Comparison of ENCODE assay signal across 8 mouse cellular contexts in the genomic region with DNA sequence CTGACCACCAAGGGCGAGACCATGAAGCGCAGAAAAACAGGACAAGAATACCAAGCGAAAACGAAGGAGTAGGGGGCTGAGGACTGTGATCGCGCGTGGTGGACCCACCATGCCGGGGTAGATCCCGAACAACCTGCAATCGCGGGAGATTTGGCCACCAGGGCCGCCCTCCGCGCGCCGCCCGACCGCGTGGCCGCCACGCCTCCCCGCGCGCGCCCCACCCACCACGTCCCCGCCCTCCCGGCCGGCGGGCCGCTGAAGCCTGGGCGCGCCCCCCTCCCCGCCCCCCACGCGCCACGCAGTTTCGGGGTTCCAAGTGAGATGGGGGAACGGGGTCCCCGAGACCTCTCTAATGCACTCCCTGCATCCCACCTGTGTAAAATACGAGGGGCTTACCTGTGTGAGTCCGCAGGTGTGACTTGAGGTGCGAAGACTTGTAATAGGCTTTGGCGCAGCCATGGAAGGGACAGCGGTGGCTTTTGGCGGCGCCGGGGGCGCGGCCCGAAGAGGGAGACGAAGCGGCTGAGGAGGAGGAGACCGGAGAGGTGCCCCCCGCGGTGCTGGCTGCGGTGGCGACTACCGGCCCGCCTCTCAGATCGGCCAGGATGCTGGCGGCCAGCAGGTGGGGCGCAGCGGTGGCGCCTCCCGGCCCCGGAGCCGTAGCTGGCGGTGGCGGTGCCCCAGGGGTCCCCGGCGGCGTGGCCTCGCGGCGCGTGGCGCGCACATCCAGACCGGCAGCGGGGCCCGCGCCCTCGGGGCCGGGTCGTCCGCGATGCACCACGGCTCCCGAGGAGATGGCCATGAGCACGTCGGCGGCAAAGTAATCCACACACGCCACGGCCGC. TPM values are rescaled to one million over a fixed set of nuclear protein-coding genes. Genes with fewer than 3 reads are reported as not detected.
A peak's percentile ranks its signal among the peaks of the same experiment; 100 is the strongest.
DNase-seq lines count a peak whose midpoint lies in the region; ATAC-seq and TF ChIP-seq lines count a peak whose summit lies in the region.

No protein-coding gene starts in this region.

- peak; percentile 70 for DNase-seq in cerebellum, adult 11 months
- DNase-seq in NIH3T3 (ENCODE audit: low read depth), result peak; percentile 82
- DNase-seq in heart, postnatal 36 days, result peak; percentile 59

- peak overlapping the region; percentile 96 for H3K4me2 ChIP-seq in embryonic facial prominence, embryonic 12.5 days (replicated peaks)
- peak overlapping the region; percentile 98 for H3K4me2 ChIP-seq in limb, embryonic 12.5 days
- peak overlapping the region; percentile 85 for H3K4me2 ChIP-seq in midbrain, embryonic 15.5 days

- TF ChIP-seq CTCF in testis, adult 2 months (IDR thresholded peaks at IDR 0.05; ENCODE audit: control insufficient read depth, insufficient read depth, insufficient replicate concordance, low read depth, low read length), result no peak

- intact Hi-C loops in heart, postnatal 36 days (cut with DNase I), result no loop called here

- peaks cover 35% of the 10 kb centered on the region for H3K4me1 ChIP-seq in embryonic facial prominence, embryonic 12.5 days
- peaks cover 46% of the 10 kb centered on the region for H3K4me1 ChIP-seq in limb, embryonic 12.5 days (replicated peaks)
- peaks cover 44% of the 10 kb centered on the region for H3K4me1 ChIP-seq in midbrain, embryonic 15.5 days
- peaks cover 29% of the 10 kb centered on the region for H3K4me1 ChIP-seq in testis, adult 2 months (ENCODE audit: control insufficient read depth, insufficient read depth, low read length)

- TF ChIP-seq POLR2A in testis, adult 2 months (IDR thresholded peaks at IDR 0.05; ENCODE audit: control insufficient read depth, low read depth, low read length), result no peak

- 0 out of 2 replicates have a peak, but pooled peaks cover 4% of the 10 kb centered on the region for H3K36me3 ChIP-seq in embryonic facial prominence, embryonic 12.5 days
- peaks cover 5% of the 10 kb centered on the region for H3K36me3 ChIP-seq in limb, embryonic 12.5 days
- H3K36me3 ChIP-seq in midbrain, embryonic 15.5 days (replicated peaks), result no peaks in the 10 kb centered on the region
- H3K36me3 ChIP-seq in testis, adult 2 months (ENCODE audit: control insufficient read depth, insufficient read depth, low read length), result no peaks in the 10 kb centered on the region

- peak overlapping the region; percentile 81 for H3K9ac ChIP-seq in embryonic facial prominence, embryonic 12.5 days
- H3K9ac ChIP-seq in limb, embryonic 12.5 days (replicated peaks), result peak overlapping the region; percentile 76
- peak overlapping the region; percentile 57 for H3K9ac ChIP-seq in midbrain, embryonic 15.5 days

- peak overlapping the region; percentile 93 for H3K27ac ChIP-seq in embryonic facial prominence, embryonic 12.5 days
- peak overlapping the region; percentile 91 for H3K27ac ChIP-seq in limb, embryonic 12.5 days
- peak overlapping the region; percentile 82 for H3K27ac ChIP-seq in midbrain, embryonic 15.5 days
- H3K27ac ChIP-seq in testis, adult 2 months (ENCODE audit: control insufficient read depth, insufficient read depth, low read depth, low read length), result peak overlapping the region; percentile 82

- no peaks in the 10 kb centered on the region for H3K27me3 ChIP-seq in embryonic facial prominence, embryonic 12.5 days
- H3K27me3 ChIP-seq in limb, embryonic 12.5 days, result no peaks in the 10 kb centered on the region
- no peaks in the 10 kb centered on the region for H3K27me3 ChIP-seq in midbrain, embryonic 15.5 days (replicated peaks)
- no peaks in the 10 kb centered on the region for H3K27me3 ChIP-seq in testis, adult 2 months (ENCODE audit: control insufficient read depth, insufficient read depth, low read length)

- peak overlapping the region; percentile 85 for H3K4me3 ChIP-seq in embryonic facial prominence, embryonic 12.5 days
- H3K4me3 ChIP-seq in limb, embryonic 12.5 days (replicated peaks), result peak overlapping the region; percentile 85
- H3K4me3 ChIP-seq in midbrain, embryonic 15.5 days, result peak overlapping the region; percentile 64
- H3K4me3 ChIP-seq in testis, adult 2 months (ENCODE audit: control insufficient read depth, low read depth, low read length), result peak overlapping the region; percentile 92

- under 1% methylated on average over 85 of the region's 96 CpGs for WGBS in embryonic facial prominence, embryonic 12.5 days
- WGBS in limb, embryonic 12.5 days, result under 1% methylated on average over 91 of the region's 96 CpGs
- WGBS in midbrain, embryonic 15.5 days, result under 1% methylated on average over 86 of the region's 96 CpGs

- no peak for ATAC-seq in cerebellum, adult (ENCODE audit: insufficient number of reproducible peaks, low FRiP score, low TSS enrichment)
- ATAC-seq in embryonic facial prominence, embryonic 12.5 days (ENCODE audit: insufficient number of reproducible peaks, insufficient read depth, low FRiP score, low TSS enrichment), result no peak
- ATAC-seq in limb, embryonic 12.5 days (ENCODE audit: insufficient number of reproducible peaks, insufficient read depth, low FRiP score, low TSS enrichment, low read depth), result no peak
- no peak; the same call in 1 of the 2 replicates for ATAC-seq in midbrain, embryonic 15.5 days (replicated peaks)

- no peaks in the 10 kb centered on the region for H3K9me3 ChIP-seq in embryonic facial prominence, embryonic 12.5 days
- H3K9me3 ChIP-seq in limb, embryonic 12.5 days, result no peaks in the 10 kb centered on the region
- no peaks in the 10 kb centered on the region for H3K9me3 ChIP-seq in midbrain, embryonic 15.5 days

RNA-seq across cellular contexts. Expression of gene Klf16, which starts 0.5 kb away (rescaled TPM):
- polyA plus RNA-seq in embryonic facial prominence, embryonic 12.5 days (2016; fragmentation: Nextera tagmentation; extraction: Ambion mirVana), result 12.4 and 12.5 TPM in 2 replicates
- total RNA-seq in heart, postnatal 36 days (2021), result 1 to 10 TPM; 3.6 to 4.5 TPM
- polyA plus RNA-seq in limb, embryonic 12.5 days (2016; fragmentation: Nextera tagmentation; extraction: Ambion mirVana), result 12.1 and 12.4 TPM in 2 replicates
- polyA plus RNA-seq in midbrain, embryonic 15.5 days (2015; fragmentation: Nextera tagmentation; extraction: Ambion mirVana), result 6.0 and 6.3 TPM in 2 replicates
- 7.5 and 7.7 TPM in 2 replicates for polyA plus RNA-seq in testis, adult 2 months (2012; rRNA removed)

RNA-seq across cellular contexts. Expression of gene Abhd17a, which starts 13.6 kb away (rescaled TPM):
- 123 and 125 TPM in 2 replicates for polyA plus RNA-seq in embryonic facial prominence, embryonic 12.5 days (2016; fragmentation: Nextera tagmentation; extraction: Ambion mirVana)
- 10 to 100 TPM; 48.3 to 51.2 TPM for total RNA-seq in heart, postnatal 36 days (2021)
- polyA plus RNA-seq in limb, embryonic 12.5 days (2016; fragmentation: Nextera tagmentation; extraction: Ambion mirVana), result 108 and 110 TPM in 2 replicates
- polyA plus RNA-seq in midbrain, embryonic 15.5 days (2015; fragmentation: Nextera tagmentation; extraction: Ambion mirVana), result 126 and 152 TPM in 2 replicates
- polyA plus RNA-seq in testis, adult 2 months (2012; rRNA removed), result 246 and 291 TPM in 2 replicates

RNA-seq across cellular contexts. Expression of gene Rexo1, which starts 15.2 kb away (rescaled TPM):
- polyA plus RNA-seq in embryonic facial prominence, embryonic 12.5 days (2016; fragmentation: Nextera tagmentation; extraction: Ambion mirVana), result 32.9 and 33.1 TPM in 2 replicates
- 10 to 100 TPM; 12.3 to 13.7 TPM for total RNA-seq in heart, postnatal 36 days (2021)
- polyA plus RNA-seq in limb, embryonic 12.5 days (2016; fragmentation: Nextera tagmentation; extraction: Ambion mirVana), result 33.4 and 34.1 TPM in 2 replicates
- 33.9 and 35.0 TPM in 2 replicates for polyA plus RNA-seq in midbrain, embryonic 15.5 days (2015; fragmentation: Nextera tagmentation; extraction: Ambion mirVana)
- 201 and 214 TPM in 2 replicates for polyA plus RNA-seq in testis, adult 2 months (2012; rRNA removed)

RNA-seq across cellular contexts. Expression of gene Scamp4, which starts 26.1 kb away (rescaled TPM):
- 77.4 and 80.6 TPM in 2 replicates for polyA plus RNA-seq in embryonic facial prominence, embryonic 12.5 days (2016; fragmentation: Nextera tagmentation; extraction: Ambion mirVana)
- total RNA-seq in heart, postnatal 36 days (2021), result 10 to 100 TPM; 19.7 to 22.1 TPM
- 62.1 and 66.0 TPM in 2 replicates for polyA plus RNA-seq in limb, embryonic 12.5 days (2016; fragmentation: Nextera tagmentation; extraction: Ambion mirVana)
- polyA plus RNA-seq in midbrain, embryonic 15.5 days (2015; fragmentation: Nextera tagmentation; extraction: Ambion mirVana), result 65.0 and 66.2 TPM in 2 replicates
- polyA plus RNA-seq in testis, adult 2 months (2012; rRNA removed), result 58.8 and 61.6 TPM in 2 replicates

RNA-seq across cellular contexts. Expression of gene Adat3, which starts 26.1 kb away (rescaled TPM):
- 7.0 and 7.8 TPM in 2 replicates for polyA plus RNA-seq in embryonic facial prominence, embryonic 12.5 days (2016; fragmentation: Nextera tagmentation; extraction: Ambion mirVana)
- 1 to 10 TPM in 1 of 2 experiments, under 1 TPM in 1; 0.49 to 1.4 TPM for total RNA-seq in heart, postnatal 36 days (2021)
- polyA plus RNA-seq in limb, embryonic 12.5 days (2016; fragmentation: Nextera tagmentation; extraction: Ambion mirVana), result 6.1 and 9.9 TPM in 2 replicates
- polyA plus RNA-seq in midbrain, embryonic 15.5 days (2015; fragmentation: Nextera tagmentation; extraction: Ambion mirVana), result 6.0 and 6.9 TPM in 2 replicates
- 46.6 and 56.1 TPM in 2 replicates for polyA plus RNA-seq in testis, adult 2 months (2012; rRNA removed)
